Mouse (Mus musculus) liver, embryonic 11.5 days (tissue): Measurements from ENCODE around the gene Surf2. TPM values are rescaled to one million over a fixed set of nuclear protein-coding genes. Genes with fewer than 3 reads are reported as not detected.

Experiments used
- ATAC-seq: fragments of 200-750 bp; cut with Nextera tagmentation; replicated peaks from 2 replicates; pipeline ENCODE4 v1.8.0; 2017; ENCODE audit warnings: moderate number of reproducible peaks, mild to moderate bottlenecking, moderate TSS enrichment, moderate library complexity; ENCODE audit not compliant: low FRiP score
- DNase-seq: peaks from one replicate; pipeline ENCODE4 v3.0.0-alpha.2; 2017; ENCODE audit warnings: low spot score
- H3K27ac ChIP-seq: fragments of 300-500 bp; sonication (generic); 2 replicates; pipeline ENCODE4 v1.5.1; 2014; ENCODE audit warnings: mild to moderate bottlenecking, low read depth, low read length, control low read depth
- H3K27me3 ChIP-seq: fragments of 300-500 bp; sonication (generic); replicated peaks from 2 replicates; pipeline ENCODE4 v1.6.1; 2014; ENCODE audit warnings: low read length, mixed read lengths; ENCODE audit not compliant: control insufficient read depth, insufficient read depth
- H3K36me3 ChIP-seq: fragments of 300-500 bp; sonication (generic); 2 replicates; pipeline ENCODE4 v1.6.1; 2014; ENCODE audit warnings: mild to moderate bottlenecking, low read length, moderate library complexity, mixed read lengths; ENCODE audit not compliant: control insufficient read depth, insufficient read depth
- H3K4me1 ChIP-seq: fragments of 300-500 bp; sonication (generic); replicated peaks from 2 replicates; pipeline ENCODE4 v1.6.1; 2014; ENCODE audit warnings: low read length, mixed read lengths; ENCODE audit not compliant: control insufficient read depth, insufficient read depth
- H3K4me2 ChIP-seq: fragments of 300-500 bp; sonication (generic); 2 replicates; pipeline ENCODE4 v1.6.1; 2014; ENCODE audit warnings: mild to moderate bottlenecking, control low read depth, moderate library complexity
- H3K4me3 ChIP-seq: fragments of 300-500 bp; sonication (generic); 2 replicates; pipeline ENCODE4 v1.5.1; 2014; ENCODE audit warnings: low read depth, low read length, control low read depth
- H3K9ac ChIP-seq: fragments of 300-500 bp; sonication (generic); 2 replicates; pipeline ENCODE4 v1.6.1; 2014; ENCODE audit warnings: low read depth, low read length, control low read depth
- H3K9me3 ChIP-seq: fragments of 300-500 bp; sonication (generic); 2 replicates; pipeline ENCODE4 v1.6.1; 2016; ENCODE audit warnings: low read length, inconsistent platforms, mixed read lengths; ENCODE audit not compliant: control insufficient read depth
- WGBS: fragments of 180-500 bp; shearing (Covaris S2); extraction: QIAGEN DNeasy Blood & Tissue Kit; methylation state at CpG from one replicate; pipeline ENCODE4 v1.1.7; 2014; 5-methylcytosine and 5-hydroxymethylcytosine counted together
- polyA plus RNA-seq: library from polyadenylated mRNA; unstranded; fragments of >200 nt; fragmentation: Nextera tagmentation; extraction: Ambion mirVana; gene quantifications from 2 replicates; pipeline ENCODE4 v1.2.1, GENCODE M21; 2014

Gene Surf2
- polyA plus RNA-seq, 1 experiment from 2014 or later: 64.7 TPM

DNA sequence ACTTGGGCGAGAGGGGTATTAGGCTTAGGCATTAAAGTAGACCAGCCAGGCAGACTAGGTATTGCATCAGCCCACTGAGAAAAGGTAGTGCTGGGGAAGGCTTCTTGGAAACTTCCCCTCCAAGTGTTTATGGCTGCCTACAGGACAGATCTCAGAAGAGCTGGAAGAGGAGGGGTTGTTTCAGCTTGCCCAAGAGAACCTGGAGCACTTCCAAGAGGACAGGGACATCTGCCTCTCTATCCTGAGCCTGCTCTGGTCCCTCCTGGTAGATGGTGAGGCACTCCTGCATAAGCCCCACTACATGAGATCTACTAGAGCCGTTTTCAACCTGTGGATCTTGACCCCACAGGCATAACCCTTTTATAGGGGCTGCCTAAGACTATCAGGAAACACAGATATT, 34.2 kb downstream of the Surf2 start:
- H3K9ac ChIP-seq: no peak overlapping the region
- 80% methylated on average over 2 of the region's 2 CpGs for WGBS
- no peak overlapping the region for H3K27ac ChIP-seq
- no peaks in the 10 kb centered on the region for H3K9me3 ChIP-seq
- H3K27me3 ChIP-seq: no peaks in the 10 kb centered on the region
- H3K36me3 ChIP-seq: peaks cover 13% of the 10 kb centered on the region
- ATAC-seq: no peak
- no peaks in the 10 kb centered on the region for H3K4me1 ChIP-seq
- no peak for DNase-seq
- H3K4me2 ChIP-seq: no peak overlapping the region
- no peak overlapping the region for H3K4me3 ChIP-seq

DNA sequence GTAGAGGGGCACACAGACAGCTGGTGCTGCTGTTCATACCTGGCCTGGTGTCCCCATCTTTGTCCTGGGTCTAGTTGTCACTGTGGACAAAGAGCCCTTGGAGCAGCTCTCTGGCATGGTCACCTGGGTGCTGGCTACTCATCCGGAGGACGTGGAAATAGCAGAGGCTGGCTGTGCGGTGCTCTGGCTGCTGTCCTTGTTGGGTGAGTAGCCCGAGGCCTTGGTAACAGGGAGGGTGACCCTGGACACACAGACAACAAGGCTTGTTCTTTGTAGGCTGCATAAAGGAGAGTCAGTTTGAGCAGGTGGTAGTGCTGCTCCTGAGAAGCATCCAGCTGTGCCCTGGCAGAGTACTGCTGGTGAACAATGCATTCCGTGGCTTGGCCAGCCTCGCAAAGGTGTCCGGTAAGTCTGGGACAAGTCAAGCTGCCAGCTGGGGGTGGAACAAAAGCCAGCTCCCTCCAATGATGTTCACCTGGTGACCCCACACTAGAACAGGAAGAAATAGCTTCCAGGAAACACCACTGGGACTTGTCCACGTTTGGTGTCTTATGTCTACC, 35.3 kb downstream of the Surf2 start:
- peaks cover 22% of the 10 kb centered on the region for H3K36me3 ChIP-seq
- WGBS: 90% methylated on average over 8 of the region's 8 CpGs
- no peak overlapping the region for H3K4me3 ChIP-seq

DNA sequence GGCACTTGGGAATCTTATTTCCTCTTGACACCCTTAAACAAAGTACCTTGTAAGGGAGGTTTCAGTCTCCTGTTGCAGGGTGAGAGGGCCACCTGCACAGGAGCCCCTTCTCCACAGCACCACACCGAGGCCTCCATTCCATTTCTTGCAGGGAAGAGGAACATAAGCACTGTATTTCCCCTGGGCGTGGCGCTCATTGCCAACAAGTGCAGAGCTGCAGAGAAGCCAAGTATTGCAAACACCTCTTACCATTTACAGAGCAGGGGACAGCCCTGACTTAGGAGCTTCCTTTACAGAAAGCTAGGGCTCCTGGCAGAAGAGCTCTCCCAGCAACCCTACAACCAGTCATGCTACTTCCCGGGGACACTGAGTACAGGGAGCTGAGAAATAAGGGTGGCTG, 36.0 kb downstream of the Surf2 start:
- Histone ChIP-seq H3K27ac (no peak overlapping the region), H3K4me2 (no peak overlapping the region), H3K36me3 (peaks cover 28% of the 10 kb centered on the region), H3K27me3 (no peaks in the 10 kb centered on the region), H3K4me1 (no peaks in the 10 kb centered on the region), H3K9ac (no peak overlapping the region), H3K9me3 (no peaks in the 10 kb centered on the region), H3K4me3 (no peak overlapping the region)
- WGBS: 87% methylated on average over 4 of the region's 4 CpGs
- no peak for ATAC-seq
- DNase-seq: no peak

More for the DNA sequence above, 35.3 kb downstream of the Surf2 start:
- no peaks in the 10 kb centered on the region for H3K4me1 ChIP-seq
- H3K4me2 ChIP-seq: no peak overlapping the region
- ATAC-seq (no peak), DNase-seq (no peak)
- H3K27ac ChIP-seq: no peak overlapping the region
- no peaks in the 10 kb centered on the region for H3K9me3 ChIP-seq
- no peaks in the 10 kb centered on the region for H3K27me3 ChIP-seq
- no peak overlapping the region for H3K9ac ChIP-seq

- H3K4me2 ChIP-seq: no peak overlapping the region
- no peak overlapping the region for H3K27ac ChIP-seq
- no peak overlapping the region for H3K9ac ChIP-seq
- DNase-seq (no peak), ATAC-seq (no peak)
- no peaks in the 10 kb centered on the region for H3K9me3 ChIP-seq
- no peaks in the 10 kb centered on the region for H3K27me3 ChIP-seq
- H3K4me1 ChIP-seq: no peaks in the 10 kb centered on the region
- no peak overlapping the region for H3K4me3 ChIP-seq
- H3K36me3 ChIP-seq: peaks cover 33% of the 10 kb centered on the region
- 89% methylated on average over 8 of the region's 8 CpGs for WGBS
Measured at GRCm38 (mm10) chr2:26952866-26953265, 36.7 kb downstream of the Surf2 start.

DNA sequence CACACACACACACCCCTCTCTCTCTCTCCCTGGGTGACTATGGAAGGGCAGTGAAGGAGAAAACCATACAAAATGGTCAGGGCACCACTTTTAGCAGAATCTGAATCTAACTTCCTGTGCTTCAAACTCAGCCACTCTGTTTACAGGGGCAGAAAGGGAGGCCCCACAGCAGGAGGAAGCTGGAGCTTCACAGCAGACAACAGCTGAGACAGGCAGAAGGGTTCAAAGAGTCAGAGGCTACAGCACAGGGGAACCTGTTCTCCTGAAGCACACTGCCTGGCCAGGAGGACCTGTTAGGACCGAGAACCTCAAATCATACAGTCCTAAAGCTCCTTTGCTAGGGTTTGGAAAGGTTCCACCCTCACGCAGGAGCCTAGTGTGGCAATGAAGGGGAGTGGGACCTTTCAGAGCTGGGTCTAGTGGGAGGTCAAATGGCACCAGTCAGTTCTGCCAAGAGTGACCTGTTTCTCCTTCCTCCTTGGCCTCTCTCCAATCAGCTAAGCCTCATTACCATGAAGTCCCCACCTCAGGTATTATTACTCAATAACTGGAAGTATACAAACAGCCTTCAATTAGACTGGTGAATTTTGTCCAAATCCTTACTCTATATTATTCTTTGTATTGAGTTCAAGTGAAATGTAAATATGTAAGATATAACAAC, 38.7 kb downstream of the Surf2 start:
- no peaks in the 10 kb centered on the region for H3K4me1 ChIP-seq
- WGBS: 92% methylated on average over 2 of the region's 2 CpGs
- no peaks in the 10 kb centered on the region for H3K27me3 ChIP-seq
- no peak overlapping the region for H3K27ac ChIP-seq
- no peak overlapping the region for H3K9ac ChIP-seq
- ATAC-seq: no peak
- no peaks in the 10 kb centered on the region for H3K9me3 ChIP-seq
- H3K36me3 ChIP-seq: peaks cover 46% of the 10 kb centered on the region
- no peak overlapping the region for H3K4me3 ChIP-seq
- no peak overlapping the region for H3K4me2 ChIP-seq
- no peak for DNase-seq

- H3K4me3 ChIP-seq: no peak overlapping the region
- DNase-seq (no peak), ATAC-seq (0 out of 2 replicates have a peak, but pooled peaks have one; percentile 31)
- H3K27ac ChIP-seq: no peak overlapping the region
- WGBS: 89% methylated on average over 12 of the region's 12 CpGs
- H3K9me3 ChIP-seq: no peaks in the 10 kb centered on the region
- no peaks in the 10 kb centered on the region for H3K27me3 ChIP-seq
- no peak overlapping the region for H3K4me2 ChIP-seq
- no peaks in the 10 kb centered on the region; the same call in 1 of the 2 replicates for H3K4me1 ChIP-seq
- no peak overlapping the region for H3K9ac ChIP-seq
- H3K36me3 ChIP-seq: peaks cover 59% of the 10 kb centered on the region
Measured at GRCm38 (mm10) chr2:26956811-26957487, 40.8 kb downstream of the Surf2 start.

GRCm38 (mm10) chr2:26957488-26957859, 41.3 kb downstream of the Surf2 start:
- Histone ChIP-seq H3K27ac (no peak overlapping the region), H3K27me3 (no peaks in the 10 kb centered on the region), H3K36me3 (peaks cover 61% of the 10 kb centered on the region), H3K9me3 (no peaks in the 10 kb centered on the region), H3K4me1 (no peaks in the 10 kb centered on the region; the same call in 1 of the 2 replicates), H3K9ac (no peak overlapping the region), H3K4me3 (no peak overlapping the region), H3K4me2 (no peak overlapping the region)
- no peak for ATAC-seq
- WGBS: 86% methylated on average over 2 of the region's 2 CpGs
- DNase-seq: no peak

DNA sequence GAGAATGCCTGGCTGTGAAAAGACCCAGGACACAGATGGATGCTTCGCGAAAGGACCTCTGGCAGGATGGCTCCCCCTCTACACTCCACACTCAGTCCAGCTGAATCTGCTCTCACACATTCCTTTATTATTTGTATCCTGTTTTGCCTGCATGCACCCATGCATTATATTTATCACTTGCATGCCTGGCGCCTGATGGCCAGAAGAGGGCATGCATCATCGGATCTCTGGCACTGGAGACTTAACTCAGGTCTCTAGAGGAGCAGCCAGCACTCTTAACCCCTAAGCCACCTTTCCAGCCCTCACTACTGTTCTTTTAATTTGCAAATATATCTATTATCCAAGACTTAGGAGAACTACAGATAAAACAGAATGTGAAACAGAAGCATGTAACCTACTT, 44.6 kb downstream of the Surf2 start:
- Histone ChIP-seq H3K9ac (no peak overlapping the region), H3K36me3 (peaks cover 46% of the 10 kb centered on the region), H3K27ac (no peak overlapping the region), H3K4me1 (peaks cover 8% of the 10 kb centered on the region), H3K4me3 (no peak overlapping the region), H3K4me2 (no peak overlapping the region), H3K27me3 (no peaks in the 10 kb centered on the region), H3K9me3 (no peaks in the 10 kb centered on the region)
- WGBS: 73% methylated on average over 4 of the region's 4 CpGs
- no peak for DNase-seq
- no peak for ATAC-seq
